In genomic region chr9:60562443-60563371, GRCm38 (mm10) we compare ENCODE assay signal across 7 mouse cellular contexts. TPM values are rescaled to one million over a fixed set of nuclear protein-coding genes. Genes with fewer than 3 reads are reported as not detected.
DNase-seq lines count a peak whose midpoint lies in the region; ATAC-seq and TF ChIP-seq lines count a peak whose summit lies in the region.

No protein-coding gene starts in this region.

- no peak overlapping the region for H3K4me3 ChIP-seq in midbrain, postnatal 0 days (ENCODE audit: low read depth, low read length)
- no peak overlapping the region for H3K4me3 ChIP-seq in midbrain, embryonic 15.5 days
- H3K4me3 ChIP-seq in embryonic facial prominence, embryonic 12.5 days = no peak overlapping the region
- H3K4me3 ChIP-seq in limb, embryonic 12.5 days (replicated peaks) = peak overlapping the region; percentile 27
- H3K4me3 ChIP-seq in stomach, embryonic 14.5 days (ENCODE audit: low read depth, low read length) = no peak overlapping the region

- H3K9ac ChIP-seq in midbrain, postnatal 0 days (replicated peaks; ENCODE audit: low read length, poor library complexity, severe bottlenecking) = no peak overlapping the region
- H3K9ac ChIP-seq in midbrain, embryonic 15.5 days = no peak overlapping the region
- H3K9ac ChIP-seq in embryonic facial prominence, embryonic 12.5 days = no peak overlapping the region
- no peak overlapping the region for H3K9ac ChIP-seq in limb, embryonic 12.5 days (replicated peaks)
- H3K9ac ChIP-seq in stomach, embryonic 14.5 days (replicated peaks; ENCODE audit: low read depth, low read length) = no peak overlapping the region

- peak; percentile 55 for TF ChIP-seq CTCF in midbrain, postnatal 0 days (IDR thresholded peaks at IDR 0.05)

- peaks cover 8% of the 10 kb centered on the region for H3K4me1 ChIP-seq in midbrain, postnatal 0 days (ENCODE audit: insufficient read depth, low read length)
- H3K4me1 ChIP-seq in midbrain, embryonic 15.5 days = peaks cover 16% of the 10 kb centered on the region
- peaks cover 14% of the 10 kb centered on the region; the same call in 1 of the 2 replicates for H3K4me1 ChIP-seq in embryonic facial prominence, embryonic 12.5 days
- H3K4me1 ChIP-seq in limb, embryonic 12.5 days (replicated peaks) = peaks cover 23% of the 10 kb centered on the region
- peaks cover 9% of the 10 kb centered on the region; the same call in 1 of the 2 replicates for H3K4me1 ChIP-seq in stomach, embryonic 14.5 days (ENCODE audit: control insufficient read depth, insufficient read depth, low read length)

- intact Hi-C loops in left cerebral cortex, postnatal 14 days (cut with DNase I) = no loop called here

- no peak overlapping the region for H3K4me2 ChIP-seq in midbrain, postnatal 0 days (ENCODE audit: low read depth, low read length, poor library complexity, severe bottlenecking)
- no peak overlapping the region for H3K4me2 ChIP-seq in midbrain, embryonic 15.5 days
- no peak overlapping the region; the same call in 1 of the 2 replicates for H3K4me2 ChIP-seq in embryonic facial prominence, embryonic 12.5 days (replicated peaks)
- H3K4me2 ChIP-seq in limb, embryonic 12.5 days = peak overlapping the region; percentile 57
- H3K4me2 ChIP-seq in stomach, embryonic 14.5 days (replicated peaks; ENCODE audit: low read depth, low read length) = peak overlapping the region; percentile 27

- no peaks in the 10 kb centered on the region for H3K9me3 ChIP-seq in midbrain, postnatal 0 days (ENCODE audit: low read length)
- H3K9me3 ChIP-seq in midbrain, embryonic 15.5 days = no peaks in the 10 kb centered on the region
- no peaks in the 10 kb centered on the region for H3K9me3 ChIP-seq in embryonic facial prominence, embryonic 12.5 days
- no peaks in the 10 kb centered on the region for H3K9me3 ChIP-seq in limb, embryonic 12.5 days
- H3K9me3 ChIP-seq in stomach, embryonic 14.5 days (ENCODE audit: control insufficient read depth, low read depth, low read length) = no peaks in the 10 kb centered on the region

- H3K36me3 ChIP-seq in midbrain, postnatal 0 days (ENCODE audit: insufficient read depth, low read length) = no peaks in the 10 kb centered on the region
- no peaks in the 10 kb centered on the region for H3K36me3 ChIP-seq in midbrain, embryonic 15.5 days (replicated peaks)
- no peaks in the 10 kb centered on the region for H3K36me3 ChIP-seq in embryonic facial prominence, embryonic 12.5 days
- H3K36me3 ChIP-seq in limb, embryonic 12.5 days = no peaks in the 10 kb centered on the region
- H3K36me3 ChIP-seq in stomach, embryonic 14.5 days (ENCODE audit: control insufficient read depth, insufficient read depth, low read length) = no peaks in the 10 kb centered on the region

- ATAC-seq in midbrain, postnatal 0 days (ENCODE audit: low FRiP score) = no peak
- no peak for ATAC-seq in midbrain, embryonic 15.5 days (replicated peaks)
- no peak for ATAC-seq in embryonic facial prominence, embryonic 12.5 days (ENCODE audit: insufficient number of reproducible peaks, insufficient read depth, low FRiP score, low TSS enrichment)
- ATAC-seq in limb, embryonic 12.5 days (ENCODE audit: insufficient number of reproducible peaks, insufficient read depth, low FRiP score, low TSS enrichment, low read depth) = peak; percentile 84
- ATAC-seq in stomach, embryonic 14.5 days (ENCODE audit: insufficient number of reproducible peaks, insufficient read depth, low FRiP score, low read depth) = peak; percentile 65; the same call in 1 of the 2 replicates

- no peak overlapping the region for H3K27ac ChIP-seq in midbrain, postnatal 0 days (ENCODE audit: low read depth, low read length)
- H3K27ac ChIP-seq in midbrain, embryonic 15.5 days = no peak overlapping the region
- 0 out of 2 replicates have a peak overlapping the region, but pooled peaks have one; percentile 42 for H3K27ac ChIP-seq in embryonic facial prominence, embryonic 12.5 days
- H3K27ac ChIP-seq in limb, embryonic 12.5 days = peak overlapping the region; percentile 72
- H3K27ac ChIP-seq in stomach, embryonic 14.5 days (ENCODE audit: low read length) = no peak overlapping the region

- H3K27me3 ChIP-seq in midbrain, postnatal 0 days (ENCODE audit: insufficient read depth, low read length) = no peaks in the 10 kb centered on the region
- no peaks in the 10 kb centered on the region for H3K27me3 ChIP-seq in midbrain, embryonic 15.5 days (replicated peaks)
- no peaks in the 10 kb centered on the region for H3K27me3 ChIP-seq in embryonic facial prominence, embryonic 12.5 days
- no peaks in the 10 kb centered on the region for H3K27me3 ChIP-seq in limb, embryonic 12.5 days
- H3K27me3 ChIP-seq in stomach, embryonic 14.5 days (ENCODE audit: control insufficient read depth, insufficient read depth, low read length) = no peaks in the 10 kb centered on the region

- WGBS in midbrain, postnatal 0 days = 69% methylated on average over 20 of the region's 20 CpGs
- 74% methylated on average over 20 of the region's 20 CpGs for WGBS in midbrain, embryonic 15.5 days
- WGBS in embryonic facial prominence, embryonic 12.5 days = 62% methylated on average over 20 of the region's 20 CpGs
- 12% methylated on average over 20 of the region's 20 CpGs for WGBS in limb, embryonic 12.5 days
- 31% methylated on average over 20 of the region's 20 CpGs for WGBS in stomach, embryonic 14.5 days

- peak; percentile 16 for DNase-seq in midbrain, postnatal 0 days (ENCODE audit: low spot score)
- DNase-seq in T-cell, adult 2 months (ENCODE audit: low spot score) = no peak
- no peak for DNase-seq in left cerebral cortex, postnatal 14 days (ENCODE audit: low spot score in 2 of 2)

RNA-seq across cellular contexts. Expression of gene Thsd4, which starts 40.9 kb away (rescaled TPM):
- 20.8 and 23.6 TPM in 2 replicates for total RNA-seq in midbrain, postnatal 0 days (2014; rRNA removed)
- 3.6 and 4.8 TPM in 2 replicates for polyA plus RNA-seq in midbrain, postnatal 0 days (2015; fragmentation: Nextera tagmentation; extraction: Ambion mirVana)
- 6.4 and 8.5 TPM in 2 replicates for polyA plus RNA-seq in midbrain, embryonic 15.5 days (2015; fragmentation: Nextera tagmentation; extraction: Ambion mirVana)
- 12.3 and 13.3 TPM in 2 replicates for polyA plus RNA-seq in embryonic facial prominence, embryonic 12.5 days (2016; fragmentation: Nextera tagmentation; extraction: Ambion mirVana)
- polyA plus RNA-seq in limb, embryonic 12.5 days (2016; fragmentation: Nextera tagmentation; extraction: Ambion mirVana) = 27.0 and 27.2 TPM in 2 replicates
- 25.8 and 27.2 TPM in 2 replicates for polyA plus RNA-seq in stomach, embryonic 14.5 days (2014; fragmentation: Nextera tagmentation; extraction: Ambion mirVana)
- 1 to 10 TPM; 7.5 to 8.9 TPM for total RNA-seq in left cerebral cortex, postnatal 14 days (2021)

Comparison
In these comparisons a context has a peak if more than half of its experiments do, and no peak if none do; other contexts are left out.
1. ATAC-seq: peak in limb, embryonic 12.5 days (single experiment) and stomach, embryonic 14.5 days (single experiment); none in midbrain, postnatal 0 days (single experiment), midbrain, embryonic 15.5 days (single experiment) and embryonic facial prominence, embryonic 12.5 days (single experiment).
2. H3K27ac ChIP-seq: peak in embryonic facial prominence, embryonic 12.5 days (single experiment) and limb, embryonic 12.5 days (single experiment); none in midbrain, postnatal 0 days (single experiment), midbrain, embryonic 15.5 days (single experiment) and stomach, embryonic 14.5 days (single experiment).
3. H3K4me2 ChIP-seq: peak in limb, embryonic 12.5 days (single experiment) and stomach, embryonic 14.5 days (single experiment); none in midbrain, postnatal 0 days (single experiment), midbrain, embryonic 15.5 days (single experiment) and embryonic facial prominence, embryonic 12.5 days (single experiment).